Mouse (Mus musculus) urinary bladder, adult 18-20 months (tissue): Measurements from ENCODE around the gene Mef2c.
A peak's percentile ranks its signal among the peaks of the same experiment; 100 is the strongest.

Experiments
- DNase-seq, 2 experiments: peaks; one replicate each; pipeline ENCODE4 v3.0.0; 2022; ENCODE audit warnings: low spot score in 2 of 2, mixed read lengths in 2 of 2

Gene Mef2c

GRCm38 (mm10) chr13:83660722-83661121, 156.9 kb downstream of the Mef2c start:
- no peak for DNase-seq

- DNase-seq, result no peak
Measured at GRCm38 (mm10) chr13:83661166-83661565, 157.3 kb downstream of the Mef2c start.

GRCm38 (mm10) chr13:83662089-83662551, 158.3 kb downstream of the Mef2c start:
- no peak for DNase-seq

- no peak for DNase-seq
Measured at GRCm38 (mm10) chr13:83666179-83666578, 162.3 kb downstream of the Mef2c start.

- DNase-seq, result no peak
Measured at GRCm38 (mm10) chr13:83667051-83667450, 163.2 kb downstream of the Mef2c start.

- no peak for DNase-seq
Measured at GRCm38 (mm10) chr13:83707611-83708010, 203.8 kb downstream of the Mef2c start.

- no peak for DNase-seq
Measured at GRCm38 (mm10) chr13:83712778-83713380, 209.0 kb downstream of the Mef2c start.

- no peak for DNase-seq
Measured at GRCm38 (mm10) chr13:83713661-83714291, 209.9 kb downstream of the Mef2c start.

GRCm38 (mm10) chr13:83714466-83715307, 210.9 kb downstream of the Mef2c start:
- DNase-seq, result peak; percentile 45 to 67

GRCm38 (mm10) chr13:83715308-83715785, 211.5 kb downstream of the Mef2c start:
- DNase-seq, result no peak

GRCm38 (mm10) chr13:83715971-83716615, 212.3 kb downstream of the Mef2c start:
- no peak for DNase-seq
